Mouse (Mus musculus) liver, embryonic 12.5 days (tissue): ENCODE measurements around the gene Tm2d3. TPM values are rescaled to one million over a fixed set of nuclear protein-coding genes. Genes with fewer than 3 reads are reported as not detected.

Experiments used
- ATAC-seq: fragments of 200-750 bp; cut with Nextera tagmentation; 2 replicates; pipeline ENCODE4 v1.8.0; 2017; ENCODE audit warnings: moderate number of reproducible peaks, mild to moderate bottlenecking, moderate library complexity
- H3K27ac ChIP-seq: fragments of 300-500 bp; sonication (generic); 2 replicates; pipeline ENCODE4 v1.5.1; 2016; ENCODE audit warnings: mild to moderate bottlenecking
- H3K27me3 ChIP-seq: fragments of 300-500 bp; sonication (generic); replicated peaks from 2 replicates; pipeline ENCODE4 v1.6.1; 2016; ENCODE audit warnings: mild to moderate bottlenecking, moderate library complexity
- H3K36me3 ChIP-seq: fragments of 300-500 bp; sonication (generic); 2 replicates; pipeline ENCODE4 v1.6.1; 2016; ENCODE audit warnings: mild to moderate bottlenecking, moderate library complexity
- H3K4me1 ChIP-seq: fragments of 300-500 bp; sonication (generic); 2 replicates; pipeline ENCODE4 v1.6.1; 2016
- H3K4me2 ChIP-seq: fragments of 300-500 bp; sonication (generic); 2 replicates; pipeline ENCODE4 v1.6.1; 2016; ENCODE audit warnings: mild to moderate bottlenecking, moderate library complexity
- H3K4me3 ChIP-seq: fragments of 300-500 bp; sonication (generic); 2 replicates; pipeline ENCODE4 v1.5.1; 2016; ENCODE audit warnings: mild to moderate bottlenecking, moderate library complexity
- H3K9ac ChIP-seq: fragments of 300-500 bp; sonication (generic); 2 replicates; pipeline ENCODE4 v1.6.1; 2016; ENCODE audit warnings: mild to moderate bottlenecking, moderate library complexity
- H3K9me3 ChIP-seq: fragments of 300-500 bp; sonication (generic); replicated peaks from 2 replicates; pipeline ENCODE4 v1.6.1; 2016; ENCODE audit warnings: mild to moderate bottlenecking, moderate library complexity
- WGBS: fragments of 180-500 bp; shearing (Covaris S2); methylation state at CpG from one replicate; pipeline ENCODE4 v1.1.7; 2016; ENCODE audit not compliant: insufficient replicate concordance; 5-methylcytosine and 5-hydroxymethylcytosine counted together
- polyA plus RNA-seq: library from polyadenylated mRNA; unstranded; fragments of >200 nt; fragmentation: Nextera tagmentation; extraction: Ambion mirVana; gene quantifications from 2 replicates; pipeline ENCODE4 v1.2.1, GENCODE M21; 2016

The Tm2d3 gene
- 35.9 and 36.4 TPM in 2 replicates for polyA plus RNA-seq

DNA sequence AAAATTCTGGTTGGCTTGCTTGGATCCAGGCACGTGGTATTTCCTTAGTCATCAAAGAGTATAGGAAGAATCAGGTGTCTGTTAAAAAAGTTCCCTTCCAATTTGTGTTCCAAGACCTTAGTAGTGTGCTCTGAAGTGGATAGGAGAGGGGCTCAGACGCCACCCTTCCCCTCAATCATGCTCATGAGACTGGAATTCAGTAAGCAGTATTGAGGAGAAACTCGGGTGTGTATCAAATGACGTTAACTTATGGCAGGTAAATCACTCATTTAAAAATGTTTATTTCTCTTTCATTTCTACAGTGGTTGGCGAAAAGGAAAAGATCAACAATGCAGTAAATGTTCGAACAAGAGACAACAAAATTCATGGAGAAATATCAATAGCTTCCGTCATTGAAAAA, at the start of gene Tm2d3:
Gene Tm2d3 (plus strand): TSS at position 301 of the 400 bp plus-strand sequence.
- Histone ChIP-seq H3K4me1 (peaks cover 19% of the 10 kb centered on the region), H3K4me3 (no peak within 1 kb of the TSS), H3K9me3 (no peaks in the 10 kb centered on the region), H3K4me2 (no peak within 1 kb of the TSS), H3K27ac (no peak within 1 kb of the TSS), H3K36me3 (peaks cover 64% of the 10 kb centered on the region), H3K9ac (no peak within 1 kb of the TSS), H3K27me3 (no peaks in the 10 kb centered on the region)
- ATAC-seq, result no peak
- 85% methylated on average over 7 of the region's 7 CpGs for WGBS

- WGBS, result 60% methylated on average over 6 of the region's 6 CpGs
- no peak overlapping the region for H3K27ac ChIP-seq
- ATAC-seq, result no peak
- H3K4me1 ChIP-seq, result peaks cover 76% of the 10 kb centered on the region
- H3K4me2 ChIP-seq, result no peak overlapping the region
- H3K9ac ChIP-seq, result no peak overlapping the region
- H3K9me3 ChIP-seq, result no peaks in the 10 kb centered on the region
- peaks cover 13% of the 10 kb centered on the region for H3K36me3 ChIP-seq
- no peak overlapping the region for H3K4me3 ChIP-seq
- H3K27me3 ChIP-seq, result no peaks in the 10 kb centered on the region; the same call in 1 of the 2 replicates
These were observed 48.3 kb upstream of the Tm2d3 start for GRCm38 (mm10) chr7:65642371-65643304.

DNA sequence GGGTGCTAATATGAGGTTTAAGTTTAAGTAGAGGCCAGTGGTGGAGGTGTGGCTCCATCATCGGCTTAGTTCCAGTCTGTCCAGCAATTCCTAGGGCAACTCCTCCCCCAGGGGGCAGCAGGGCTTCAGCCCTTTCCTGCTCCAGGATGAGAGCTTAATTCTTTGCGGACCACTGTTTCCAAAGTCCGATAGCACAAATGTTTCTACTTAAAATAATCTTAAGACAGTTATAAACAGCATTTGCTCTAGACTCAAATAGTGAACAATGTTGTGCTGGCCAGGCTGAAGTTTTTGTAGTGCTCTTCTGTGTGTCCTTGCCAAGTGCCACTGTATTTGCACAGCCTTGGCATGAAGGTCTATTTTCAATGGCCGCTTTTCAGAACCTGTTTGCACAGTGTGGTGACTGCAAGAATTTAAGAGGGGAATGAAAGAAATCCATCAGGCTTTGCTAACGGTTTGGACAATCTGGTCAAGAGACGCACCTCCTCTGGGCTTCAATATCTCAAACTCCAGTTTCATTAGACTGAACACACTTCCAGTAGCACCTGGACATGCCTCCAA, 47.0 kb upstream of the Tm2d3 start:
- peak overlapping the region; percentile 54 for H3K9ac ChIP-seq
- peak overlapping the region; percentile 96 for H3K27ac ChIP-seq
- H3K4me1 ChIP-seq, result peaks cover 67% of the 10 kb centered on the region

GRCm38 (mm10) chr7:65644643-65645351, 46.2 kb upstream of the Tm2d3 start, which contains the start of gene Tarsl2:
Gene Tarsl2 (plus strand): TSS chr7:65644898.
- H3K4me2 ChIP-seq, result peak within 1 kb of the TSS; percentile 97
- H3K4me3 ChIP-seq, result peak within 1 kb of the TSS; percentile 83
- peaks cover 59% of the 10 kb centered on the region for H3K4me1 ChIP-seq
- peak within 1 kb of the TSS; percentile 92 for H3K9ac ChIP-seq
- WGBS, result 2% methylated on average over 64 of the region's 64 CpGs
- peak; percentile 88 for ATAC-seq
- H3K36me3 ChIP-seq, result peaks cover 32% of the 10 kb centered on the region
- no peaks in the 10 kb centered on the region for H3K9me3 ChIP-seq
- no peaks in the 10 kb centered on the region; the same call in 1 of the 2 replicates for H3K27me3 ChIP-seq
- H3K27ac ChIP-seq, result peak within 1 kb of the TSS; percentile 96

More for the DNA sequence above, 47.0 kb upstream of the Tm2d3 start:
- peak overlapping the region; percentile 83 for H3K4me3 ChIP-seq
- no peaks in the 10 kb centered on the region; the same call in 1 of the 2 replicates for H3K27me3 ChIP-seq
- H3K36me3 ChIP-seq, result peaks cover 24% of the 10 kb centered on the region
- 49% methylated on average over 6 of the region's 6 CpGs for WGBS
- ATAC-seq, result no peak
- H3K4me2 ChIP-seq, result peak overlapping the region; percentile 97
- H3K9me3 ChIP-seq, result no peaks in the 10 kb centered on the region

DNA sequence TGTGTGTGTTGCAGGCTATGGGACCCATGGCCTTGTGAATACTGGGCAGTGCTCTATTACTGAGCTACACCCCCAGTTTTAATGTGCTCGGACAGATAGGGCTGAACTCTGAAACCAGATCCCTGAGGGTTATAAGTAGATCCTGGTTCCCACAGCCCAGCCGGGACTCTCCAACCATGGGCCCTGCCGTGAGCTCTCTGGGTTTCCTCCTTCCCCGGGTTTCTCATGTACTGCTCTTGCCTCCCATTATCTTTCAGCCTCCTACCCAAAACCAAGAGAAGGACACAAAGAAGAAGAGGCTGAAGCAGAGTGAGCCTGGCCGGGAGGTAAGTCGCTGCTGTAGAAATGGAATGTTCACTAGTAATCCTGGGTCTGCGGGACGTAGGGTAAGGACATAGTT, 45.0 kb upstream of the Tm2d3 start:
- Histone ChIP-seq H3K9me3 (no peaks in the 10 kb centered on the region), H3K36me3 (peaks cover 44% of the 10 kb centered on the region), H3K4me1 (peaks cover 47% of the 10 kb centered on the region), H3K4me2 (peak overlapping the region; percentile 97), H3K9ac (peak overlapping the region; percentile 92), H3K4me3 (peak overlapping the region; percentile 83), H3K27me3 (no peaks in the 10 kb centered on the region; the same call in 1 of the 2 replicates), H3K27ac (peak overlapping the region; percentile 34)
- 58% methylated on average over 8 of the region's 8 CpGs for WGBS
- no peak for ATAC-seq

DNA sequence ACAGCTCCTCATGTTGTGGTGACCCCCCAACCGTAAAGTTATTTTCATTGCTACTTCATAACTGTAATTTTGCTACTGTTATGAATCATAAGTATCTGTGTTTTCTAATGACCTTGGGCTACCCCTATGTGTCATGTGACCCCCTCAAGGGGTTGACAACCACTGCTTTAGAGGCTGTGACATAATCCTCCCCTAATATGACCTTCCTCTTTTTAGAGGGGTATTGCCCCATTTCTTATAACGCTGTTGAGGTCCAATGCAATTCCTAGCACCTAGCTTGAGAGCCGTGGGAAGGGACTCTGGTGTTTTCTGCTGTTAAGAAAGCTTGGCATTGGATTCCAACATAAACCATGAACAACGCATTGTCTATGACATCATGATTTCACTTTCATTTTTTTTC, 40.3 kb upstream of the Tm2d3 start:
- WGBS, result 82% methylated on average over 4 of the region's 4 CpGs
- Histone ChIP-seq H3K9ac (no peak overlapping the region), H3K27me3 (no peaks in the 10 kb centered on the region), H3K27ac (no peak overlapping the region), H3K36me3 (peaks cover 85% of the 10 kb centered on the region), H3K4me3 (no peak overlapping the region), H3K4me1 (peaks cover 18% of the 10 kb centered on the region), H3K4me2 (no peak overlapping the region), H3K9me3 (no peaks in the 10 kb centered on the region)
- ATAC-seq, result no peak

- peak; percentile 89 for ATAC-seq
- Histone ChIP-seq H3K4me2 (peak overlapping the region; percentile 43), H3K36me3 (peaks cover 94% of the 10 kb centered on the region), H3K27ac (peak overlapping the region; percentile 80), H3K4me3 (no peak overlapping the region), H3K9me3 (no peaks in the 10 kb centered on the region), H3K27me3 (no peaks in the 10 kb centered on the region), H3K4me1 (peaks cover 24% of the 10 kb centered on the region), H3K9ac (peak overlapping the region; percentile 32; the same call in 1 of the 2 replicates)
- 44% methylated on average over 2 of the region's 2 CpGs for WGBS
These were observed 33.4 kb upstream of the Tm2d3 start for GRCm38 (mm10) chr7:65657490-65658120.

GRCm38 (mm10) chr7:65663225-65663790, 27.7 kb upstream of the Tm2d3 start:
- 89% methylated on average over 11 of the region's 11 CpGs for WGBS
- Histone ChIP-seq H3K4me1 (peaks cover 4% of the 10 kb centered on the region), H3K27me3 (no peaks in the 10 kb centered on the region), H3K36me3 (peaks cover 96% of the 10 kb centered on the region), H3K4me3 (no peak overlapping the region), H3K9me3 (no peaks in the 10 kb centered on the region), H3K27ac (no peak overlapping the region), H3K4me2 (no peak overlapping the region), H3K9ac (no peak overlapping the region)
- no peak for ATAC-seq

DNA sequence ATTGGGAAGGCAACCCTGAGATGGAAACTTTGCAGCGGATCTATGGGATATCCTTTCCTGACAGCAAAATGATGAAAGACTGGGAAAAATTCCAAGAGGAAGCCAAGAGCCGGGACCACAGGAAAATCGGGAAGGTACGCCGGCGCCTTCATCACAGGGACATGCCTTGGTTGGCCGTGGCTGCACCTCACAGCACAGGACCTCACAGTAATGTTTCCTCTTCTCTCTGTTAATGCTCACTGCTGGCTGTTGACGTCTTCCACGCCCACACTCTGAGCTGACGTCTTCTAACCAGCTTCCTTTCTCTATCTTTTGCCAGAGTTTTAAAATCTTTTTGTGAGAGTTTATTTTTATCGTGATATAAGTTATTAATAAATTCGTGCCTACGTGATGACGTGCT, 27.1 kb upstream of the Tm2d3 start:
- Histone ChIP-seq H3K4me1 (no peaks in the 10 kb centered on the region), H3K36me3 (peaks cover 95% of the 10 kb centered on the region), H3K27ac (no peak overlapping the region), H3K27me3 (no peaks in the 10 kb centered on the region), H3K4me2 (no peak overlapping the region), H3K4me3 (no peak overlapping the region), H3K9me3 (no peaks in the 10 kb centered on the region), H3K9ac (no peak overlapping the region)
- ATAC-seq, result no peak
- 84% methylated on average over 14 of the region's 14 CpGs for WGBS

DNA sequence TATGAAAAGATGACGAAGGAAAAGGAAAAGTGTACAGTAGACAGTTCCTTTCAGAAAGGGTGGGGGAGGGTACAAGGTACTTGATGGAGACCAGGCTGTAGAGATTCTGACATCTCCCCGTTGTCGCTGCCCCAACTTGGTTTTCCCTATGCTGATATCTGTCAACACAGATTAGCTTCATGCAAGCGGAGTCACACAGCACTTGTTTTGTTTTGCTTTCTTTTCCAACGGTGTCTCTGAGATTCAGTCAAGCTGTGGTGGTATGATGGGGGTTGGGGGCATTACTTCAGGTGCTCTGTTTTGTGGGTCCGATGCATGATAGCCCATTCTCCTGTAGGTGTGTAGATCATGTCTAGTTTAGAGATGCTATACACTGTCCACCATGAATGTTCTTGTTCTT, 23.5 kb upstream of the Tm2d3 start:
- no peak overlapping the region for H3K4me3 ChIP-seq
- ATAC-seq, result no peak
- 88% methylated on average over 6 of the region's 6 CpGs for WGBS
- H3K4me2 ChIP-seq, result no peak overlapping the region
- H3K36me3 ChIP-seq, result peaks cover 91% of the 10 kb centered on the region
- no peaks in the 10 kb centered on the region for H3K9me3 ChIP-seq
- H3K4me1 ChIP-seq, result no peaks in the 10 kb centered on the region
- no peak overlapping the region for H3K27ac ChIP-seq
- H3K9ac ChIP-seq, result no peak overlapping the region
- no peaks in the 10 kb centered on the region for H3K27me3 ChIP-seq

DNA sequence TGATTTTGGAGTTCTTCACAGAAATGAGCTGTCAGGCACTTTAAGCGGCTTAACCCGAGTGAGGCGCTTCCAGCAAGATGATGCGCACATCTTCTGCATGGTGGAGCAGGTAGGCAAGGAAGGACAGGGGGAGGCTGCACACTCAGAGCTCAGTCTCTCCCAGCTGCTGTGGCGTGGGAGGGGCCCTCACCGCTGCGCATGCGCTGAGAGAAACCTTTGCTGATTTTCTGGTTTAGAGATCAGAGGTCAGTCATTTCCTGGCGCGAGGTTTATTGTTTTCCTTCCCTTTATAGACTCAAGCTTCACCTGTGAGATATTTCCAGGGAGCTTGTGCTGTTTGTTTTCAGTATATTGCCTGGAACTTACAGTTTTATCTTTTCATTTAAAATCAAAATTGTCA, 12.9 kb upstream of the Tm2d3 start:
- 79% methylated on average over 10 of the region's 10 CpGs for WGBS
- Histone ChIP-seq H3K27ac (no peak overlapping the region), H3K9me3 (no peaks in the 10 kb centered on the region), H3K4me1 (peaks cover 4% of the 10 kb centered on the region; the same call in 1 of the 2 replicates), H3K4me3 (no peak overlapping the region), H3K27me3 (no peaks in the 10 kb centered on the region), H3K4me2 (no peak overlapping the region), H3K9ac (no peak overlapping the region), H3K36me3 (peaks cover 73% of the 10 kb centered on the region)
- ATAC-seq, result no peak
